Mouse (Mus musculus): ENCODE measurements around the gene Setd5. TPM values are rescaled to one million over a fixed set of nuclear protein-coding genes. Genes with fewer than 3 reads are reported as not detected.

Setd5 gene
- 132 to 136 TPM (median 134 TPM) in 4 replicates for total RNA-seq (2023)

GRCm38 (mm10) chr6:113076686-113077516 lies at the start of gene Setd5:
Gene Setd5, plus strand, starts transcription at chr6:113077365.

GRCm38 (mm10) chr6:113046041-113046975 lies 30.9 kb upstream of the Setd5 start, which contains the start of gene Thumpd3:
Gene Thumpd3, plus strand, starts transcription at chr6:113046225.

GRCm38 (mm10) chr6:113194841-113195595 lies 117.9 kb downstream of the Setd5 start, which contains the start of gene Lhfpl4:
Gene Lhfpl4, minus strand, starts transcription at chr6:113195384.

Other genes with a start within 250 kb of the Setd5 start
- 2.8 to 3.9 TPM (median 3.3 TPM) in 4 replicates for gene Srgap3, start 130.1 kb upstream of the Setd5 start, total RNA-seq (2023)
- 43.3 to 51.5 TPM (median 49.0 TPM) in 4 replicates for gene Thumpd3, start 31.1 kb upstream of the Setd5 start, total RNA-seq (2023)
- gene Lhfpl4, start 118.0 kb downstream of the Setd5 start, total RNA-seq (2023) = 0.54 to 2.4 TPM (median 0.97 TPM) in 4 replicates
- gene Mtmr14, start 160.5 kb downstream of the Setd5 start, total RNA-seq (2023) = 50.6 to 67.4 TPM (median 55.5 TPM) in 4 replicates
- gene Cpne9, start 204.9 kb downstream of the Setd5 start, total RNA-seq (2023) = 1.5 to 3.2 TPM (median 2.4 TPM) in 4 replicates
- gene Brpf1, start 229.8 kb downstream of the Setd5 start, total RNA-seq (2023) = 66.6 to 68.3 TPM (median 67.0 TPM) in 4 replicates
- gene Ogg1, start 249.6 kb downstream of the Setd5 start, total RNA-seq (2023) = 10.0 to 17.1 TPM (median 12.4 TPM) in 4 replicates

Measured in B cell, adult 62 days (primary cell).